Mouse (Mus musculus) hematopoietic stem cell, adult 5-6 weeks (primary cell): ENCODE measurements around the gene Heatr6. TPM values are rescaled to one million over a fixed set of nuclear protein-coding genes. Genes with fewer than 3 reads are reported as not detected.

Source experiments
- ATAC-seq, 2 experiments: fragments of 125-278 bp in 1 of 2; replicated peaks in 1 of 2; 2 replicates each; pipeline ENCODE4 v1.8.0; 2016 to 2017; ENCODE audit warnings: inconsistent platforms in 2 of 2, mild to moderate bottlenecking in 2 of 2, moderate number of reproducible peaks in 2 of 2, low read depth in 1 of 2, moderate TSS enrichment in 1 of 2; ENCODE audit not compliant: low FRiP score in 2 of 2, poor library complexity in 2 of 2, severe bottlenecking in 2 of 2, insufficient read depth in 1 of 2, low TSS enrichment in 1 of 2
- total RNA-seq: library from RNA; stranded (forward); fragments of 172-1452, 232-1000 nt; gene quantifications from 2 replicates; pipeline ENCODE4 v1.2.3, GENCODE M21; 2017

The Heatr6 gene
- total RNA-seq, 1 experiment from 2014 or later = 16.0 TPM

GRCm38 (mm10) chr11:83788331-83788730 is 34.8 kb downstream of the Heatr6 start:
- no peak for ATAC-seq

DNA sequence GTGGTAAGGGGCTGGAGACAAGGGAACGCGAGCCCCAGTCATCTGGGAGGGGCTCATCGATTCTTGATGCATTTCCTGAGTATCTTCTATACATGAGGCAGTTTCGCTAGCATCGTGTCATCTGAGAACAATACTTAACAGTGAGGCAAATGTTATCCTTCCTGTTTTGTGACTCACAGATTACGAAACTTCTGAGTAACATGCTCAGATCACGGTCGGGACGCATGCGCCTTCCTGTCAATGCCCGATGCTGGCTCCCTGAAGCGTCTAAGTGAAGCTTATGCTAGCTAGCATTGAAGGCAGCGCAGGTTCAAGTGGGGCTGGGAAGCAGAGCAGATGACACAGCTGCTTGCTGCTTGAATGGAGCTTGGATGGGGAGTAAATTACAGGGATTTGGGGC is 35.8 kb downstream of the Heatr6 start:
- peak; percentile 66 to 71 for ATAC-seq

GRCm38 (mm10) chr11:83791133-83791532 is 37.6 kb downstream of the Heatr6 start:
- ATAC-seq = no peak

GRCm38 (mm10) chr11:83792316-83792914 is 38.9 kb downstream of the Heatr6 start:
- ATAC-seq = no peak

DNA sequence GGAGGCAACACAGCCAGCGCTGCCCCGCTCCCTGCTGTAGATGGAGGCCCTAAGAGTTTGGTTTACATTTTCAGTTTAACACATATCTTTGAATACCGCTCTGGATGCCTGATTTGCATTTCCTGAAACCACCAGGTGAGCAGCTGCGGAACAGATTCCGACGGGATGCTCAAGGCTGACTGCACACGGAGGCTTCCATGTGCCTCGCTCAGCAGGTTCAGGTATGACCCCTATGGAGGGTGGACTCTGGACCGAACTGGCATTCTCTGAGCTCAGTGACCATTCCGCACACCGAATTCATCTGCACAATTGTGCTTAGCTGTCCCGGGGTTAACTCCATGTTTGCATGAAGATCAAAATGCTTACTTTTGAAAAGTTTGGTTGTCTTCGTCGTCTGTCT is 39.8 kb downstream of the Heatr6 start:
- no peak for ATAC-seq

- ATAC-seq = no peak
These were observed 42.6 kb downstream of the Heatr6 start for GRCm38 (mm10) chr11:83796112-83796511.

DNA sequence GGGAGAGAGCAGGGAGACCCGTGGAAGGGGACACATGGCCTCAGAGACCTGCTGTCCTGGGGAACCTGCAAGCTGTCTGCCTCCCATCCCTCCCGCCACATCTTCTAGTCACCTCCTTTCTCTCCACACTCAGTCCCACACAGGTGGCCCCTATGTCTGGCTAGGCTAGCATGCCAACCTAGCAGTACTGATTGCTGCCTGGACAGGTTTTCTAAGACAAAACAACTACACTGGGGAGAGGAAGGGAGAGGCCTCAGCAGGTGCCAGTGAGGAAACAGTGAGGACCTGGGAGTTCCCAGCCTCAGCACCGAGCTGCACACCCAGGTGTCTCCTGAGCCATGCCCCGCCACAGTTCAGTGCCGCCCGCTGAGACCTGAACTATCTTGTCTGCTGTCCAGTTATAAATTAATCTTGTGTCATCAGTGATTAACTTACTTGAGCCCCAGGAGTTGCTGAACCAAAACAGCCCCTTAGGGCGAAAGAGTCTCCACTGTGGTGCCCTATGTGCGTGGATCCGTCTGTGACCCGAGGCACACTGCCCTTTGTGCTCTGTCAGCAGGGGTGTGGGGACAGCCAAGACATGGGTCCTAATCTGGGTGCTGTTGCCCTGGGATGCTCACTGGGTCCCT is 43.6 kb downstream of the Heatr6 start:
- no peak for ATAC-seq

GRCm38 (mm10) chr11:83799871-83800430 is 46.5 kb downstream of the Heatr6 start:
- ATAC-seq = no peak

- no peak for ATAC-seq
These were observed 48.7 kb downstream of the Heatr6 start for GRCm38 (mm10) chr11:83802166-83802565.

GRCm38 (mm10) chr11:83802581-83802980 is 49.1 kb downstream of the Heatr6 start:
- ATAC-seq = no peak

DNA sequence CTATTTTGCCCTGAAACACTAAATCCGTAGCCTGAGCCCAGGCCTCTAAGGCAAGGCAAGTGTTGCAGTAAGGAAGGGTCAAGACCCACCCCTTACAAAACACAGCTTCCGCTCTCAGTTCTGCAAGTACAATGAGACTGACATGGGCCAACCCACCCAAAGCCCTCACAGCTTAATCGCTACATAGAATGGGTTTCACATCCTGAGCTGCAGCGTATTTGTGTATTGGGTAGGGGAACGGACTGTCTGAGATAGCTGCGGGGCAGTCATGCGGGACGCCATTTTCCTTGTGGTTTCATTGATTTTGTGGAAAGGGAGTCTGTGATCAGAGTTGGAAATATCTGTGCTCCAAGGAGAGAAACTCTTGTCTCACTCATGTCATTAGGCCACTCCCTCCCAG is 56.9 kb downstream of the Heatr6 start:
- ATAC-seq = no peak

- ATAC-seq = no peak
These were observed 61.7 kb downstream of the Heatr6 start for GRCm38 (mm10) chr11:83815191-83815590.

- peak in 1 of 2 experiments; percentile 25; a peak in 1 of 4 replicates for ATAC-seq
These were observed 62.1 kb downstream of the Heatr6 start for GRCm38 (mm10) chr11:83815628-83816027.

GRCm38 (mm10) chr11:83817048-83817447 is 63.6 kb downstream of the Heatr6 start:
- ATAC-seq = no peak

DNA sequence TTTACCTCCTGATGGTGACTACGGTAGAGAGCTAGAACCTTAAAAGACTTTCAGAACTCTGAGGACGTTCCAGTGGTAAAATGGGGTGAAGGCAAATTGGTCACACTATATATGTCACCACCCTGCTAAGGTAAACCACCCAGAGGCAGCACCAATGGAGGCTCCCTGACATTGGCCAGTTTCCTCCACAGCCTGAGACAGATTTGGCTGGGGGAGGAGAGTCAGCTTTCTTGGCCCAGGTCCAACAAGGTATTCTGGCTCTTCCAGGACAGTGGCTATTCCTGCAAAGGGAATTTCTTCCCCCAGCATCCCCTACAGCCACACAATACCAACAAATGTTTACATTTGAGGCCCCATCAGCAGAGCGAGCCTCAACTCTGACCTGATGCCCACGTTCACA is 64.5 kb downstream of the Heatr6 start:
- ATAC-seq = no peak

DNA sequence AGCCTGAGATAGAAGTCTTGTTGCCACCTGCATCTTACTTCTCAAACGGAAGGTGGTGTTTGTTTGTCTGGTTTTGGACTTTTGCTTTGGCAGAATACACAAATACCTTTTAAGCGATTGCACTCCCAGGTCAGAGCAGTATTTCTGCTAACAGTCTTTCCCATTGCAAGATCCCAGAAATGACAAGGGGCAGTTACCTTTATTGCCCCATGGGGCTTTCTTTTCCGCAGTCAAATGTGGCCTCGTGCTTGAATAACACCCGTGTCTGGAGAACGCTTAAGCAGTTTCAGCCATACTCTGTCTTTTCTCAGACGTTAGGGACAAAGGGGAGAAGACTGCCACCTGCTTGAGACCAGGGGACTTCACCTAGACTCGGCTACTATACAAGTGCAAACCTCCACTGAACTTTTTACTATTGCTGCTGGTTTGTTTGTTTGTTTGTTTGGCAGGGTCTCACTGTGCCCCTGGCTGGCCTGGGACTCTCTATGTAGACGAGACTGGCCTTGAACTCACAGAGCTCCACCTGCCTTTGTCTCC is 65.2 kb downstream of the Heatr6 start:
- no peak for ATAC-seq

GRCm38 (mm10) chr11:83819806-83820483 is 66.4 kb downstream of the Heatr6 start:
- no peak for ATAC-seq

DNA sequence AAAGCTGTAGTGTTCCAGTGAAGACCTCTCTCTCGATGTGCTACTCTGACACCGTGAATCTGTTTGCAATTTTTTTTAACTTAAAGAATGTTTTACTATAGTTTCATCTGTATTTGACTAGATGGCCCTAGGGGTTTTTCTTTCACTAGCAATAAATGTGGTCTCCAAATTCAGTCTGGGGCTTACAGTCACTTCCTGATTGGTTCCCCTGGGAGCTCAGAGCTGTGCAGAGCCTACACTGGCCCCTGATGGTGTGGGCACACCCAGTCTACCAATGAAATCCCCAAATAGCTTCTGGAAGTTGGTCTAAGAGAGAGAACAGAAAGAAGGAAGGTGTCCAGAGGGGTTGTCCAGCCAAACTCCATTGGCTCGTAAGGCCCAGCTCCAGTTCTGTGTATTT is 72.6 kb downstream of the Heatr6 start:
- ATAC-seq = no peak
